ENCODE assay signal across 8 mouse cellular contexts in genomic region chr6:117675059-117675800, GRCm38 (mm10).
DNase-seq lines count a peak whose midpoint lies in the region; ATAC-seq and TF ChIP-seq lines count a peak whose summit lies in the region.

No protein-coding gene starts in this region.

- 64% methylated on average over 15 of the region's 15 CpGs for WGBS in forebrain, embryonic 10.5 days
- 67% methylated on average over 15 of the region's 15 CpGs for WGBS in forebrain, embryonic 15.5 days
- 41% methylated on average over 15 of the region's 15 CpGs for WGBS in lung, adult 2 months

- no peak overlapping the region for H3K4me2 ChIP-seq in forebrain, embryonic 15.5 days (replicated peaks)

- TF ChIP-seq CTCF in lung, adult 2 months (IDR thresholded peaks at IDR 0.05; ENCODE audit: insufficient read depth, low read length) = peak; percentile 84

- H3K9me3 ChIP-seq in forebrain, embryonic 10.5 days = no peaks in the 10 kb centered on the region
- H3K9me3 ChIP-seq in forebrain, embryonic 15.5 days = no peaks in the 10 kb centered on the region

- no peak for TF ChIP-seq POLR2A in lung, adult 2 months (IDR thresholded peaks at IDR 0.05; ENCODE audit: borderline replicate concordance, extremely low read depth, low read depth, low read length)

- H3K4me1 ChIP-seq in forebrain, embryonic 10.5 days = peaks cover 35% of the 10 kb centered on the region
- H3K4me1 ChIP-seq in forebrain, embryonic 15.5 days = no peaks in the 10 kb centered on the region
- 0 out of 2 replicates have a peak, but pooled peaks cover 2% of the 10 kb centered on the region for H3K4me1 ChIP-seq in lung, adult 2 months (ENCODE audit: control insufficient read depth, insufficient read depth, low read length)

- DNase-seq in forebrain, embryonic 10.5 days (ENCODE audit: extremely low spot score, low spot score) = peak; percentile 65
- peak; percentile 17 for DNase-seq in lung, adult 2 months
- DNase-seq in lung, adult 18-20 months = no peak
- DNase-seq in c-Kit-positive CD71-negative TER-119-negative erythroid progenitor cells, embryonic 14.5 days (ENCODE audit: low read depth) = peak; percentile 29
- peak; percentile 34 for DNase-seq in lung, postnatal 14 days
- peak; percentile 37 for DNase-seq in thymus, postnatal 25 days
- no peak for DNase-seq in urinary bladder, adult 2 months (ENCODE audit: low spot score)

- no peak overlapping the region for H3K9ac ChIP-seq in forebrain, embryonic 15.5 days (replicated peaks)

- H3K27ac ChIP-seq in forebrain, embryonic 10.5 days = no peak overlapping the region
- H3K27ac ChIP-seq in forebrain, embryonic 15.5 days (replicated peaks) = no peak overlapping the region

- H3K27me3 ChIP-seq in forebrain, embryonic 10.5 days (ENCODE audit: poor library complexity, severe bottlenecking) = no peaks in the 10 kb centered on the region
- H3K27me3 ChIP-seq in forebrain, embryonic 15.5 days = no peaks in the 10 kb centered on the region

- no peaks in the 10 kb centered on the region for H3K36me3 ChIP-seq in forebrain, embryonic 10.5 days (replicated peaks)
- no peaks in the 10 kb centered on the region for H3K36me3 ChIP-seq in forebrain, embryonic 15.5 days

- no peak overlapping the region for H3K4me3 ChIP-seq in forebrain, embryonic 10.5 days
- H3K4me3 ChIP-seq in forebrain, embryonic 15.5 days = no peak overlapping the region
- no peak overlapping the region for H3K4me3 ChIP-seq in lung, adult 2 months (replicated peaks; ENCODE audit: extremely low read depth, low read depth, low read length)

- ATAC-seq in forebrain, embryonic 15.5 days (replicated peaks) = no peak

Comparison
In these comparisons a context has a peak if more than half of its experiments do, and no peak if none do; other contexts are left out.
1. DNase-seq: peak in forebrain, embryonic 10.5 days (single experiment), lung, adult 2 months (single experiment), c-Kit-positive CD71-negative TER-119-negative erythroid progenitor cells, embryonic 14.5 days (single experiment), lung, postnatal 14 days (single experiment) and thymus, postnatal 25 days (single experiment); none in lung, adult 18-20 months (0 of 2) and urinary bladder, adult 2 months (single experiment).